Mouse (Mus musculus): Measurements from ENCODE around the gene Slc25a24.

The Slc25a24 gene

DNA sequence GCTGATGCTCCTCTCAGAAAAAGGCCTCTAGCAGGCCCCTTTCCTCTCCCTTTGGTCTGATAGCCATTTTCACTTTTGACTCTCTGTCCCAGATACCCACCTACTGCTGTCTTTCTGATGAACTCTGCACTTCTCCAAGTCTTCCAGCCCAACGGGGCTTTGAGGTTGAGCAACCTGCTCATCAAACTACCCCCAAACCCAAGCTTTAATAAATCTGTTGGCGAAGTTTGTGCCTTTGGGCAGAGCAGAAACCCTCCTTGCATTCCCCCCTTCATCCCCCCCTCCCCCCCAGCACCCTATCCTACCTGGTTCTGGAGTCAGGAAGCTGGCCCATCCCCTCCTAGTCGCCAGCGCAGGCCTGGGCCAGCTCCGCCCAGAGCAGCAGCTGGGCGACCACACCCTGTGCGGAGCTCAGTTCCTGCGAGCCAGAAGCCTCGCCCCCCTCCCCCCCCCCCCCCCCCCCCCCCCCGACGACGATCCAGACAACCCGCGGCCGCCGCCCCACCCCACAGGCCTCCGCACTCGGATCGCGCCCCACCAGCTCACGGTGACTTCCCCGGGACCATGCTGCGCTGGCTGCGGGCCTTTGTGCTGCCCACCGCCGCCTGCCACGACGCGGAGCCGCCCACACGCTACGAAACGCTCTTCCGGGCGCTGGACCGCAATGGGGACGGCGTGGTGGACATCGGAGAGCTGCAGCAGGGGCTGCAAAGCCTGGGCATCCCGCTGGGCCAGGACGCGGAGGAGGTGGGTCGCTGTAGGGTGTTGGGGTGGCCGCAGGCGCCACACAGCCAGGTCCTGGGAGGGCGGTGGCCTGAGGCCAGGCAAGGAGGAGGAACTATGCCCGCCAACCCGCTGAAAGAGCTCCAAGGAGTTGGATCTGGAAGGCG is at the start of gene Slc25a24:
Gene Slc25a24 (plus strand): TSS at position 509 of the 890 bp plus-strand sequence.
- DNase-seq: peak; percentile 7 to 18

DNA sequence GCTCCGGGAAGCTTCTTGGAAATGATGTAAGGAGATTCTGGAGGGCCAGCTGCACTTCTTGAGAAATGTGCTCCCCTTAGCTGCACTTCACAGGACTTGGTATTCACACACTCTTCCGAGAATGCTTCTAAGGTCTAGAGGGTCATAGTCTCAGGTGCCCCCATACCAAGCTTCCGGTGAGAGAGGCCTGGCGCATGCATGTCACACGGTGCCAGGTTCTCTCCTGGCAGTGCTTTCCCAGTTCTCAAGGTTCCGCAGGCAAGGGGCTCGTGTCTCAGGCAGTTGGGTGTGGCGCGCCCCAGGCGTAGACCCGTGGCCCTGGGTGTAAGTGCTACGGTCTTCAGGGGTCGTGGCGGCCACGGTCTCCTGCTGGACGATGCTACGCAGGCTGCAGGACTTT is 42.8 kb upstream of the Slc25a24 start, which contains the start of gene Slc25a54:
Gene Slc25a54 (plus strand): TSS at position 301 of the 400 bp plus-strand sequence.
- no peak for DNase-seq

- DNase-seq: no peak
These were observed 38.5 kb upstream of the Slc25a24 start for GRCm38 (mm10) chr3:109084418-109084817.

DNA sequence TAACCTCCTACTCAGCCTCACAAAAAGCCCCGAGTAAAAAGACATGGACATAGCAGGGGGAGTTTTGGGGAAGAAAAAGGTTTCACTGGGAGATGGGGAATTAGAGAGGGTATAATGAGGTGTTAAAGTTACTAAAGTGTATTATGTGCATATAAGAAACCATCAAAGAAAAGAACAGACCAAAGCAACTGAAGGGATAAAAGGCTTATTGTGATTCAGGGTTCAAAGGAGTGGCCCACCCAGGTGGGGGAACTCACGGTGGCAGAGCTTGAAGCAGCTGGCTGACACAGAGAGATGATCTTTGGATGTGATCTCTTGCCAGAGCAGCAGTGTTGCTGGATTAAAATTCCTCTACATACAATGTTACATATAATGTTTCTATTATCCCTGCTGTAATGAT is 34.5 kb upstream of the Slc25a24 start:
- DNase-seq: no peak

- no peak for DNase-seq
These were observed 18.2 kb upstream of the Slc25a24 start for GRCm38 (mm10) chr3:109104702-109105101.

DNA sequence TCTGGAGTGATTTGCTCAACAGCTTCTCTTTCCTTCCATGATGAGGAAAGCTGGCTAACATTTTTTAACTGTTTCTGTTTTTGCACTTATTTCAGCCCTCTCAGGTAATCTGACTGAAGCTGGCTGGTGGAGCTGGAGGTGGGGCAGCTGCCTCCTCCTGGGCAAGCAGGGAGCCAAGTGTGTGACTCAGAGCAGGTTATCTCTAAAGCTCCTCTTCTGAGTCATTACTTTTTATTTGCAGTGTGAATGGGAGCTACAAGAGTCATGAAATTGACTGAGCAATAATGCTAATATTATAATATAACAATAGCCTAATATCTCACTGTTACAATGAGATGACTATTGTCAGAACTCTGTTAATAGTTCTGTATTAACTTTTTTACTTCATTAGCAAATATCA is 5.8 kb upstream of the Slc25a24 start:
- DNase-seq: no peak

- DNase-seq: no peak
These were observed 3.4 kb upstream of the Slc25a24 start for GRCm38 (mm10) chr3:109119562-109119961.

DNA sequence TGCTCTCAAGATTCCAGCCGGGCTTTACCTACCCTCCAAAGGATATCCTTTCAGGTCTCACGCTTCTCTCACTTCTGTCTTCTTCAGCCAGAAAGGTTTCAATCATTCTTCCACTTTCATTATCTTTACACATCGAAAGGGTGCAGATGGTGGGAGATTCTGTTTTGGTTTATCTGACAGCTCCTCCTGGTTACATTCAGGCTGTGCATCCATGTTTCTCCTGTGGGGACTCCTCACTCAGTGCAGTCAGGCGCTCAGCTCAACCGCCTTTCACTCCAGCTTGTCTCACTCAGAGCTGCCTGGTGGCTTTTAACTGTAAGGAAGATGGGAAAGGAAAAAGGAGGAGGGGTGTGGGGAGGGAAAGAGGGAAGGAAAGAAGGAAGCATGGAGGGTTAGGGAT is 3.0 kb upstream of the Slc25a24 start:
- DNase-seq: no peak

- no peak for DNase-seq
These were observed 607 bp downstream of the Slc25a24 start for GRCm38 (mm10) chr3:109123531-109123981.

GRCm38 (mm10) chr3:109124091-109124490 is 1.1 kb downstream of the Slc25a24 start:
- no peak for DNase-seq

- no peak for DNase-seq
These were observed 2.6 kb downstream of the Slc25a24 start for GRCm38 (mm10) chr3:109125531-109125930.

GRCm38 (mm10) chr3:109129768-109130167 is 6.8 kb downstream of the Slc25a24 start:
- DNase-seq: no peak

DNA sequence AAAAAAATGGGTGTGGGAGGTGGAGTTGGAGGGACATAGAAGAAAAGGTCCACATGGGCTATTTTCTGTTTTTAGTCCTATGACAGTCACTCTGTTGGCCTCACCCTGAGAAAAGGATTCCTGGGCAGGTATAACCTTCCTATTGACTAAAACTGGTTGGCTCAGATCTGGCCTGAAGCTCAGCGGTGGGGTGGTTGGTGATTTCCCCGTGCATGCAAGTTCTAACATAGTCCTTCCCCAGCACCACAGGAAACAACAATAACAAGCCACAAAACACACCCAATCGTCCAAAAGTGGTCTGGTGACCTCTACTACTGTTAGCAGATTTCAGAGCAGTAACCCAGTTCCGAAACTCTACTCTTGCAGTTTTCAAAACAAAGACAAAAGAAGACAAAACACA is 10.0 kb downstream of the Slc25a24 start:
- no peak for DNase-seq

GRCm38 (mm10) chr3:109134036-109134435 is 11.1 kb downstream of the Slc25a24 start:
- DNase-seq: no peak

DNA sequence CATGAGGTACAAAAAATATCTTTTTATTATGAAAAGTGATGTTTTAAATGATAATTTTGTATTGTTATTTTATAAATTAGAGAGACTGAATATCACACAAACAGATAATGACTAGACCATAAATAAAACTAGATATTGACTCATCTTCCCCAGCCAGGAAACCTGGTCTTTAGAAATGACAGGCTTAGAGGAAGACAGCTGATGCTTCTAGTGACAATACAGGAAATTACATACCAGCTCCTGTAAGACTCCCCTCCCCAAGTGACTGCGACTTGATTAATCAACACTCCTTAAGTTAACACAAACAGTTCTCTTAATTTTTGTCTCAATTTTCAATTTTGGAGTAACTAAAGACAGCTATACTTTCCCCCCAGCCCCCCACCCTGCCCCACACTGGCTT is 12.4 kb downstream of the Slc25a24 start:
- DNase-seq: no peak

GRCm38 (mm10) chr3:109152561-109152960 is 29.6 kb downstream of the Slc25a24 start:
- peak; percentile 28 to 31 for DNase-seq

DNA sequence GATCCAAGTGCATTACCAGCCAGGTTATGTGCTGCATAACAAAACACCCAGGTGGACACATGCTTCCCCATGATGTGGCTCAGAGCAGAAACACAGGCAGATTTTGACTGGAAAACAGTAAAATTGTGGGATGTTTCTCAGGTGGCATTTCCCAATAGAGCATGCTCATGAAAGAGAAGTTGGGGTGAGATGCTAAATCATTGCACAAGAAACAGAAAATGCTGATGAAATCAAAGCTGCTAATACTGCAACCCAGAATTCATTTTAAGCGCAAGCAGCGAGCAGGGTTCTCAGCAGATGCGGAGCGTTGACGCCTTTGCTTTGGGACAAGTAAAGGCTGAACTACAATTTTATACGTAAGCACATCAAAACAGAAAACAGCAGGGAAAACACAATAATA is 30.5 kb downstream of the Slc25a24 start:
- no peak for DNase-seq

DNA sequence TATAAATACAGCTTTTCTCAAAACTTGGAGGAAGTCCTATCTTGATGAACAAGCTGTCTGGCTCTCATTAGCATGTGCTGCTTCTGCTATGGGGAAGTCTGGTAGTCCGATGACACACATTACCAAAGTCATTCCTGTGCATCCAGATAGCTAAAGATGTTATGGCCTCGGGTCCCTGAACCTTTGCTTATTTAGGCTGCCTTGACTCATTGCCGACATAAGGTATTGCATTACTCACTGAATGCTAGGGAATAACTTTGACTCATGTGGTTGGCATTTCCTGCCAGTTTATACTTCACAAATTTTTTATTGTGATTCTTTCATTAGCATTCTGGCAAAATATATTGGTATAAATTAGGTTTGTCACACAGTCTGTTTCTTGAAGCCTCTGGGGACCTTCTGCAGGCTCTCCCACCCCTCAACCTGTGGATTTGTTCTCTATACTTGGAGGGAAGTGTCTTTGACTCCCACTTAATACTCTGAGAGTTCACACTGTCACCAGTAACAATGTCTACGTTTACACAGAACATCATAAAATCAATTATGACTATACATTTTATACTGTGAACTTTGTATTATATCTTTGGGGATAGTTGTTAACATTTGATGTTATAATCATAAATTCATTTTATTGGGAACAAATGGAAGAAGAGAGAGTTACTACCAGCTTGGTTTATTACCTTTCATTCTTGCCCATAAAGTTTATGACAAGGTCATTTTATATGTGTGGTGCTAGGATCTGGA is 33.1 kb downstream of the Slc25a24 start:
- DNase-seq: no peak

GRCm38 (mm10) chr3:109157481-109157880 is 34.5 kb downstream of the Slc25a24 start:
- no peak for DNase-seq

DNA sequence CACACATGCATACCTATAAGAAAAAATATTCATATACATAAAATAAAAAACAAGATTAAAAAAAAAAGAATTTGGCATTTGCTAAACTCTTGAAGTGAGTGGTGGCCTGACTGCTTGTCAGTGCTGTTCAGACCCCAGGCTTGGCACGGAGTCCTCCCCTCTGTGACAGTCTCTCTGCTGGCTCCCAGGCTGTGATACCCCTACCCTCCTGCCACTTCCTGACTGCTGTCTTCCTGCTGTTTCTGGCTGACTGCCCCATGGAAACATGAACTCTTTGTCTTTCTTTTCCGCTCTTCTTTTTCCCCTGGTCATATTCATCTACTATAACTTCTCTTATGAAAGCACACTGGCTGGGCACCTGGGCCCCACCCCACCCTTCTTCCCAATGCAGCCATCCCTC is 41.1 kb downstream of the Slc25a24 start:
- DNase-seq: no peak

DNA sequence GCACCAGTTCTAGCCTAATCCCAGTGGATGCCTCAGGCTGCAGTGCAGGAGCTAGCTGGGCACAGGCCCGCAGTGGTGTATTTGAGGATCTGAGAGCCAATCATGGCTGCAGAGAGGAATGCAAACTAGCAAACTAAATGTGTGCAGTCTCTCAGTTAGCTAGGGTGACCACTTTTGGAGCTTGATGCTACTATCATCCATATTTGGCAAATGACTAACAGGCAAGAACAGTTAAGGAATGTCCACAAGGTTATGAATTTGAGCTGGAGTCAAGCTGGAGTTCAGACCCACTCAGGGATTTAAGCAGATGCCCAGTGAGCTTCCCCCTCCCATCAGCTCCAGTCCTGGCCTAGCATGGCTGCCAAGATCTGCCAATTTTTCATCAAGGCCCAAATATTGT is 41.7 kb downstream of the Slc25a24 start:
- DNase-seq: no peak

DNA sequence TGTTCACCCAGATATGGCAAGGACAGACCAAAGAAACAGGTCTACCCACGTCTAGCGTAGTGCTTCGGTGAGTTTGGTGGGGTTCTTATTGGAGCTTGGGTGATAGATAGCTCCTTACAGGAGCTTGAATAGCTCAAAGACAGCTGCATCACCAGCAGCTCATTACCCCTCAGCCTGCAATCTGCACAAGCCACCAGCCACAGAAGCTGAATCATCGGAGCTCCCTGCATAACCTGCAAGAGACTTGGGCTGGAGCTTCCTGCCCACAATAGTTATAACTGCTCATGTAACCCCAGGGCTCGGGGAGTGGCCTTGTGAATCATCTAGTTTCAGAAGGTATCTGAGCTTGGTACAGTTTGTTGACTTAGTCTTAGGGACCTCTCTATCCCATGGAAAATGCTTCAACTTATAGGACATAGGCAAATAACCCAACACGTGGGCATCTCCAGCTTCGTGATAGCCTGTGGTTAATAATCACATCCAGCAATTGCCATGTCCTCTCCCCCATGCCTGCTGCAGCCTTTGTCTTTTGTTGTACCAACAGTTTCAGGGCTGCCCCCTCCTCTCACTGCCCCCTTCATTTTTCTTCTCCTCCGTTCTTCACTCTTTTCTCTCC is 42.4 kb downstream of the Slc25a24 start:
- no peak for DNase-seq

- no peak for DNase-seq
These were observed 46.2 kb downstream of the Slc25a24 start for GRCm38 (mm10) chr3:109169121-109169520.
